Mouse (Mus musculus): ENCODE data around the gene Itpr3. TPM values are rescaled to one million over a fixed set of nuclear protein-coding genes. Genes with fewer than 3 reads are reported as not detected.

Itpr3 gene
- total RNA-seq, 1 experiment from 2014 or later, result 7.4 TPM

- DNase-seq, result peak; percentile 77
These were observed 18.6 kb upstream of the Itpr3 start for GRCm38 (mm10) chr17:27038335-27039050.

- DNase-seq, result no peak
These were observed 17.5 kb upstream of the Itpr3 start for GRCm38 (mm10) chr17:27039432-27040102.

- no peak for DNase-seq
These were observed 16.6 kb upstream of the Itpr3 start for GRCm38 (mm10) chr17:27040304-27041045.

- DNase-seq, result no peak
These were observed 15.9 kb upstream of the Itpr3 start for GRCm38 (mm10) chr17:27041046-27041786.

- no peak for DNase-seq
These were observed 15.4 kb upstream of the Itpr3 start for GRCm38 (mm10) chr17:27041787-27042055.

- no peak for DNase-seq
These were observed 14.3 kb upstream of the Itpr3 start for GRCm38 (mm10) chr17:27042840-27043239.

- DNase-seq, result no peak
These were observed 11.9 kb upstream of the Itpr3 start for GRCm38 (mm10) chr17:27045164-27045563.

- DNase-seq, result no peak
These were observed 9.2 kb upstream of the Itpr3 start for GRCm38 (mm10) chr17:27047762-27048444.

- no peak for DNase-seq
These were observed 8.5 kb upstream of the Itpr3 start for GRCm38 (mm10) chr17:27048445-27049239.

GRCm38 (mm10) chr17:27050853-27051252, 6.3 kb upstream of the Itpr3 start:
- DNase-seq, result peak; percentile 34

- peak; percentile 81 for DNase-seq
These were observed 5.6 kb upstream of the Itpr3 start for GRCm38 (mm10) chr17:27051514-27051913.

GRCm38 (mm10) chr17:27056170-27056569, 934 bp upstream of the Itpr3 start:
- DNase-seq, result peak; percentile 81

- DNase-seq, result no peak
These were observed 482 bp downstream of the Itpr3 start for GRCm38 (mm10) chr17:27057517-27058055.

GRCm38 (mm10) chr17:27060698-27061097, 3.6 kb downstream of the Itpr3 start:
- no peak for DNase-seq

GRCm38 (mm10) chr17:27061727-27062126, 4.6 kb downstream of the Itpr3 start:
- no peak for DNase-seq

- DNase-seq, result no peak
These were observed 5.6 kb downstream of the Itpr3 start for GRCm38 (mm10) chr17:27062684-27063083.

GRCm38 (mm10) chr17:27063717-27064116, 6.6 kb downstream of the Itpr3 start:
- no peak for DNase-seq

- no peak for DNase-seq
These were observed 7.1 kb downstream of the Itpr3 start for GRCm38 (mm10) chr17:27064195-27064594.

- DNase-seq, result no peak
These were observed 9.0 kb downstream of the Itpr3 start for GRCm38 (mm10) chr17:27066065-27066464.

GRCm38 (mm10) chr17:27069071-27069470, 12.0 kb downstream of the Itpr3 start:
- no peak for DNase-seq

GRCm38 (mm10) chr17:27070913-27071312, 13.8 kb downstream of the Itpr3 start:
- no peak for DNase-seq

Data from adrenal gland, postnatal 14 days (tissue).